Mouse (Mus musculus) lung, embryonic 16.5 days (tissue): ENCODE data around the gene Orai2. TPM values are rescaled to one million over a fixed set of nuclear protein-coding genes. Genes with fewer than 3 reads are reported as not detected.
A peak's percentile ranks its signal among the peaks of the same experiment; 100 is the strongest.

Source experiments
- ATAC-seq: fragments of 200-750 bp; cut with Nextera tagmentation; 2 replicates; pipeline ENCODE4 v1.8.0; 2017; ENCODE audit warnings: low read depth, mild to moderate bottlenecking, moderate library complexity
- H3K27ac ChIP-seq: fragments of 300-500 bp; sonication (generic); 2 replicates; pipeline ENCODE4 v1.5.1; 2014; ENCODE audit warnings: mild to moderate bottlenecking, control low read depth, low read length
- H3K27me3 ChIP-seq: fragments of 300-500 bp; sonication (generic); 2 replicates; pipeline ENCODE4 v1.6.1; 2014; ENCODE audit warnings: low read depth, low read length, mixed read lengths; ENCODE audit not compliant: control insufficient read depth, insufficient read depth
- H3K36me3 ChIP-seq: fragments of 300-500 bp; sonication (generic); 2 replicates; pipeline ENCODE4 v1.6.1; 2014; ENCODE audit warnings: low read length; ENCODE audit not compliant: control insufficient read depth, insufficient read depth
- H3K4me1 ChIP-seq: fragments of 300-500 bp; sonication (generic); replicated peaks from 2 replicates; pipeline ENCODE4 v1.6.1; 2014; ENCODE audit warnings: low read length, mixed read lengths; ENCODE audit not compliant: control insufficient read depth, insufficient read depth
- H3K4me2 ChIP-seq: fragments of 300-500 bp; sonication (generic); 2 replicates; pipeline ENCODE4 v1.6.1; 2014; ENCODE audit warnings: low read depth, low read length, control low read depth
- H3K4me3 ChIP-seq: fragments of 300-500 bp; sonication (generic); 2 replicates; pipeline ENCODE4 v1.5.1; 2014; ENCODE audit warnings: mild to moderate bottlenecking, low read length, control low read depth
- H3K9ac ChIP-seq: fragments of 300-500 bp; sonication (generic); 2 replicates; pipeline ENCODE4 v1.6.1; 2014; ENCODE audit warnings: low read length, control low read depth
- H3K9me3 ChIP-seq: fragments of 300-500 bp; sonication (generic); 2 replicates; pipeline ENCODE4 v1.6.1; 2016; ENCODE audit warnings: low read length; ENCODE audit not compliant: control insufficient read depth
- WGBS: fragments of 180-500 bp; shearing (Covaris S2); extraction: QIAGEN DNeasy Blood & Tissue Kit; methylation state at CpG from one replicate; pipeline ENCODE4 v1.1.7; 2014; 5-methylcytosine and 5-hydroxymethylcytosine counted together
- polyA plus RNA-seq: library from polyadenylated mRNA; unstranded; fragments of >200 nt; fragmentation: Nextera tagmentation; extraction: Ambion mirVana; gene quantifications from 2 replicates; pipeline ENCODE4 v1.2.1, GENCODE M21; 2015

The Orai2 gene
- polyA plus RNA-seq, 1 experiment from 2014 or later: 10.3 TPM

DNA sequence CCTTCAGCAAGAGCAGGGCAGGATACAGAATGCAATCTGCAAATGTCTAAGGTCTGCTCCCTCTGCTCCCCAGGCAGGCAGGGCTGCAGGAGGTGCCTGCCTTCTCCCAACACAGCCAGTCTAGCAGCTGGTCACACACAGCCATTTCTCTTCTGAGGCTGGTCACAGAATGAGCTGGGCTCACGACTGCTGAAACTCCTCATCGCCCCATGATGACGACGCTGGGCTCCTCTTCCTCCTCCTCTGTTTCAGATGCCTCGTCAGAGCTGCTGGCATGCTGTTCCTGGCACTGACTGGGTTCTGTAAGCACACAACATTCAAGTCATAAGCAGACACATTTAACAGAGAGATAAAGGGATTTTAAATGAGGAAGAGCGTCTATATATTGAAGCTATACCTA lies 10.7 kb upstream of the Orai2 start:
- ATAC-seq: no peak
- H3K36me3 ChIP-seq: peaks cover 26% of the 10 kb centered on the region
- no peaks in the 10 kb centered on the region for H3K4me1 ChIP-seq
- H3K9ac ChIP-seq: no peak overlapping the region
- no peak overlapping the region for H3K27ac ChIP-seq
- H3K4me2 ChIP-seq: no peak overlapping the region
- no peaks in the 10 kb centered on the region for H3K9me3 ChIP-seq
- H3K4me3 ChIP-seq: no peak overlapping the region
- 88% methylated on average over 6 of the region's 6 CpGs for WGBS
- H3K27me3 ChIP-seq: no peaks in the 10 kb centered on the region

DNA sequence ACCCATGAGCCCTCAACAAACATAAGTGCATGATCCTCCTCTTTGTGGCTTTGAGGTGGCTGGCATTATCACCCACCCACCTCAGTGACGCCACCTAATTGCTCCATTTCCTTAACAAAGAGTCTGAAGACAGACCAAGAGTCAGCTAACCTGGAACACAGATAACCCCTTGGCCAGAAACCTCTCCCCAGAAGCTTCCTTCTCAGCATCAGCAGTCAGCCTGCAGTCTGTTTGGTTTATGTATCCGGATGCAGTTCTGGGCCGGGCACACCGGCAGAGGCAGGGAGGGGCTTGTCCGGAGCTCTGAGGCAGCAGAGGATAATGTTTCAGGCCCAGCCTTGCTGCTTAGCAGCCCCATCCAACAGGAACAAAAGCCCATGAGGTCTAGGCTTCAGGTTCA lies 9.1 kb upstream of the Orai2 start:
- no peak overlapping the region for H3K4me2 ChIP-seq
- peaks cover 23% of the 10 kb centered on the region for H3K36me3 ChIP-seq
- H3K27me3 ChIP-seq: no peaks in the 10 kb centered on the region
- H3K4me3 ChIP-seq: no peak overlapping the region
- no peak for ATAC-seq
- no peak overlapping the region for H3K9ac ChIP-seq
- H3K27ac ChIP-seq: no peak overlapping the region
- no peaks in the 10 kb centered on the region for H3K9me3 ChIP-seq
- WGBS: 67% methylated on average over 5 of the region's 5 CpGs
- H3K4me1 ChIP-seq: no peaks in the 10 kb centered on the region

DNA sequence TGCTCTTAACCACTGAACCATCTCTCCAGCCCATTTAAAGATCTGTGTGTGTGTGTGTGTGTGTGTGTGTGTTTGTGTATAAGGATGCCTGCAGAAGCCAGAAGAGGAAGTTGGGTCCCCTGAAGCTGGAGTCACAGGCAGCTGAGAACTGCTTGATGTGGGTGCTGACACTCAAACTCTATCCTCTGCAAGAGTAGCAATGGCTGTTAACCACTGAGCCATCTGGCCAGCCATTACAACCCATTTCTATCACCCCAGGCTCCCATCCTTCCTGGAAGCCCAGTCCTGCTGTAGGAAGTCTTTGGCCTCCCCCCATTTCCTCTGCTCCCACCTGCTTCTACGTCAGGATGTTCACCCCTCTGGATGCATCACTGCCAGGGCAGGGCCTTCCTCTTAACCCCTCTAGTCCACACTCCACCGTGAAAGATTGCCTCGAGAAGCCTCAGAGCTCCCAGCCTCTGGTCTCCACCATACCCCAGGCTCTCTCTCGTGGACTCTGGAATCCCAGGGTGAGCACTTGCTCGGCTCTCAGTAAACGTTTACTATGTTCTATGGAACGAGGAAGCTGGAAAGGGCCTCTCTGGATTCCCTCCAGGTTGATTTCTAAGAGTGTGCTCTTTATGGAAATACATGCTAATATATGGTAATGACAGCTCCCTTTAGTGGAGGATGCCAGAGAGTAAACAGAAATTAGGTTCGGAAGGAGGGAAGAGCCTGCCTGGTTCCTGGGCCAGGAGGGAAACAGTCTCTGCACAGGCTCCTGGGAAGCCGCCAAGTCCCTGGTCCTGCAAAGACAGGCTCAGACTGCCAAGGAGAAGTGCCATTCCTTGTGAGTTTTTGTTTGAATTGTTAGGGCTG lies 3.3 kb upstream of the Orai2 start:
- Histone ChIP-seq H3K9ac (no peak overlapping the region), H3K4me1 (peaks cover 23% of the 10 kb centered on the region), H3K27ac (peak overlapping the region; percentile 92), H3K4me2 (0 out of 2 replicates have a peak overlapping the region, but pooled peaks have one; percentile 5), H3K9me3 (no peaks in the 10 kb centered on the region), H3K4me3 (no peak overlapping the region), H3K36me3 (peaks cover 6% of the 10 kb centered on the region), H3K27me3 (no peaks in the 10 kb centered on the region)
- WGBS: 13% methylated on average over 9 of the region's 9 CpGs
- peak; percentile 71 for ATAC-seq

DNA sequence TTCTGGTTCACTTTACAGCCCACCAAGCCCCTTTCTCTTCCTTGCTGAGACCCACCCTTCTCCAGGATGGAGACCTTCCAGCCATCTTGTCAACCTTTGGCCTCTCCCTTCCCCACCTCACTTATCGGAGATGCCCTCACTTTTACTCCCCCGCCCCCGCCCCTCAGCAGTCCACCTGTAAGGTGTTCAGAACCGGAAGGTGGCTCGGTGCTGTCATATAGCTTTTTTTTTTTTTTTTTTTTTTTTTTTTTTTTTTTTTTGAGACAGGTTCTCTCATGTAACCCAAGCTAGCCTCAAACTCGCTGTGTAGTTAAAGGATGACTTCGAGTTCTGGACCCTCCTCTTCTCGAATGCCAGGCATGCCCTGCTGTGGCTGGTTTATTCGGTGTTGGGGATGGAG lies 2.4 kb upstream of the Orai2 start:
- peaks cover 23% of the 10 kb centered on the region for H3K4me1 ChIP-seq
- ATAC-seq: no peak
- H3K4me2 ChIP-seq: no peak overlapping the region
- no peaks in the 10 kb centered on the region for H3K27me3 ChIP-seq
- 69% methylated on average over 9 of the region's 9 CpGs for WGBS
- no peaks in the 10 kb centered on the region; the same call in 1 of the 2 replicates for H3K36me3 ChIP-seq
- H3K9me3 ChIP-seq: peaks cover 4% of the 10 kb centered on the region; the same call in 1 of the 2 replicates
- peak overlapping the region; percentile 92 for H3K27ac ChIP-seq
- no peak overlapping the region for H3K4me3 ChIP-seq
- H3K9ac ChIP-seq: no peak overlapping the region

DNA sequence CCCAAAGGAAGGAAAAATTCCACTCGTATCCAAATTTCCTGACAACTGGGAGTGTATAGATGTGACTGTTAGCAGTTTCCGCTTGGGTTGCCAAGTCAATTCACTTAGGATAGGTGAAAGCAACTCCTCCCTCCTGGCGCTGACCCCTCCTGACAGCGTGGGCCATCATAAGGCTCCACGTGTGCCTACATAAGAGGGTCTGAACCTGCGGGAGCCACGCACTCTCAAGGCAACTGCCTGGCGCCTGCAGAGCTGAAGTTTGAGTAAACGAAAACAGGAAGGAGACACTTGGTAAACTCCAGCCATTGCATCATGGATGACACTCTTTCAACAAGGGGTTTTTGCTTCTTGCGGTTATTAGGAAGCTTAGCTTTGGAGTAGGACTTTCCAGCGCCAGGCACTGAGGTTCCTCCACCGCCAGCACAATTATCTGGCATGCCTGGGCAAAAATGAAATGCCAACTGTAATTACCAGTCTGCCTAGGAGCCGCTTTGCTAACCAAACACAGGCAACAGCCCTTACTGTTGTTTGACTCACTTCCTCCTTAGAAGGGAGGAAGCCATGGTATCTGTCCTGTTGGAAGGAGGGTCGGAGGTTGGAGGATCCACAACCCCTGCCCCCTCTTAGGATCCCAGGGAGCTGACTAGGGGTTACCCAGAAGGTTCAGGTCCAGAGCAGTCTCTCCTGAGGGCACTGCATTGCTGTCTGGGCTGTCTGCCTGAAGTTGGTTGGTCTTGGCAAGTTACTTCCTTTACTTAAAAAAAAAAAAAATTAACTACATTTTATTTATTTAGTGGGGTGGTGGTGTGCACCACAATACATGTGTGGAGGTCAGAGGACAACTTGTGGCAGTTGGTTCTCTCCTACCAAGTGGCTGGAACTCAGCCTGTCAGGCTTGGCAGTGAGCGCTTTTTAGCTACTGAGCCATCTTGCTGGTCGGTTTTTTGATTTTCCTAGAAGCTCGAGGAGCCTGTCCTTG lies 1.1 kb upstream of the Orai2 start:
- ATAC-seq: no peak
- Histone ChIP-seq H3K27me3 (no peaks in the 10 kb centered on the region), H3K9me3 (peaks cover 5% of the 10 kb centered on the region; the same call in 1 of the 2 replicates), H3K9ac (peak overlapping the region; percentile 76), H3K27ac (peak overlapping the region; percentile 77), H3K4me1 (peaks cover 23% of the 10 kb centered on the region), H3K4me3 (peak overlapping the region; percentile 66), H3K4me2 (peak overlapping the region; percentile 96), H3K36me3 (no peaks in the 10 kb centered on the region)
- 20% methylated on average over 17 of the region's 17 CpGs for WGBS

DNA sequence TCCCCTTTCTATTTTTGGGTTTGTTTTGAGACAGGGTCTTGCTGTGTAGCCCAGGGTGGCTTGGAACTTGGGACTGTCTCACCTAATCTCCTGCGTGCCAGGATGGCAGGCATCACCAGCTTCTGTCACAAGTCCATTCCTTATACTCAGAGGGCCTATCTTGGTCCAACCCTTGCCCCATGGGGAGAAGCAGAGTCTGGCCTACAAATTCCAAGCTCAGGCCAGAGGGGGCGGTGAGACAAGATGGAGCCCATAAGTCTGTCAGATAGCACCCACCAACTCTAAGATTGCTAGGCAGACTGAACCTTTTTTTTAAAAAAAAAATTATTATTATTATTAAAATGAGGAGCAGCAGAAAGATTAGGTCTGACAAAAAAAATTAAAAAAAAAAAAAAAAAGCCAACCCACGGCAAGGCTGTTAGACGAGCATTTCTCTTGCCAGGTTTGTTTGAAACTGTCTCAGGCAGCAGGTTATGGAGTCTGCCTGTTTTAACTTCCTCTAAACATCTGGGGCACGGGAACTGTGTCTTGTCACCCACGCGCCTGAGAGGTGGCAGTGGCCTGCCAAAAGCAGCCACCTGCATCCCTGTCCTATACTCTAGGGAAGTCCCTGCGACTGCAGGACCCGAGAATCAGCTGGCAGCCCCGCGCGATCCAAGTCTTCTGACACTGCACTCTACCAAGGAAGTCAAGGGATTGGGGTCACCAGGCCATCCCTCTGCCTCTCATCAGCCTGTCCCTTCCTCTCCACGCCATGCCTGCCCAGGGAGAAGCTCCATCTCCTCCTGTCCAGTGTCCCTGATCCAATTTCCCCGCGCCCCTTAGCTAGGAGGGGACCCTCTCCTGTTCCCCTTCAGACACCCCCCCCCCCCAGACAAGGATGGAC lies 644 bp downstream of the Orai2 start:
- H3K4me2 ChIP-seq: peak overlapping the region; percentile 96
- H3K27ac ChIP-seq: no peak overlapping the region; the same call in 1 of the 2 replicates
- WGBS: 10% methylated on average over 15 of the region's 15 CpGs
- no peaks in the 10 kb centered on the region for H3K36me3 ChIP-seq
- H3K9ac ChIP-seq: peak overlapping the region; percentile 76
- H3K4me1 ChIP-seq: peaks cover 23% of the 10 kb centered on the region
- ATAC-seq: peak; percentile 5
- peaks cover 5% of the 10 kb centered on the region; the same call in 1 of the 2 replicates for H3K9me3 ChIP-seq
- no peaks in the 10 kb centered on the region for H3K27me3 ChIP-seq
- H3K4me3 ChIP-seq: peak overlapping the region; percentile 66

DNA sequence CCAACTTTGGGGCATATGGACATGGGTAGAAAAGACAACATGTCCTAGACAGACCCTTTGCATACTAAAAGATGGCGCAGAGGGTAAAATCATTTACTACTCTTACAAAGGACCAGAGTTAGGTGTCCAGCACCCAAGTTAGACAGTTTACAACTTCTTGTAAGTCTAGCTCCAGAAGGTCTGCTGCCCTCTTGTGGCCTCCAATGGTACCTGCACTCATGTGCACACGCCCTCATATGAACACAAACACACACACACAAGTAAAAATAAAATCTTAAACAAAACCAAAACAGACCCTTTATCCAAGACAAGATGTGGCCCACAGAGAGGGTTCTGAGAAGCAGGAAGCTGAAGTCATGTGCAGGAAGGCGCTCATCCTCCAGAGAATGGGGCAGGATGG lies 2.4 kb downstream of the Orai2 start:
- H3K27me3 ChIP-seq: no peaks in the 10 kb centered on the region
- H3K27ac ChIP-seq: no peak overlapping the region
- no peak overlapping the region for H3K9ac ChIP-seq
- no peak overlapping the region for H3K4me3 ChIP-seq
- WGBS: 94% methylated on average over 3 of the region's 3 CpGs
- no peak overlapping the region for H3K4me2 ChIP-seq
- peaks cover 5% of the 10 kb centered on the region; the same call in 1 of the 2 replicates for H3K9me3 ChIP-seq
- H3K36me3 ChIP-seq: no peaks in the 10 kb centered on the region
- H3K4me1 ChIP-seq: peaks cover 17% of the 10 kb centered on the region
- ATAC-seq: no peak

DNA sequence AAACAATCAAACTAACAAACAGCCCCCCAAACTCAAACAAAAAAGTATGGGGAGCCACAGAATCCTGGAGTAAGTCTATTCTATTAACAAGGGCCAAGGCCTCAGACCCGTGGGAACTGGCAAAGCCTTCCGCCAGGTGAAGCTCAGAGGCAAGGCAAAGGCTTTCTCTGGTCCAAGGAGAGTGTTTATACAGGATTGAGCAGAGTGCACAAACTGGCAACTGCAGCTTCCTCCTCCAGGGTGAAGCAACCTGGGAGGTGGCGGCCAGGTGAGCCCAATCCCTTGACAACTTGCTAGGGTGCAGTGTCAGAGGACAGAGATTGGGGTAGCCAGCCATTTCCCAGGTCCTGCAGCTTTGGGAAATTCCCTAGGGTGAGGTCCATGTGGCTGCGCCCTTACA lies 3.2 kb downstream of the Orai2 start:
- Histone ChIP-seq H3K9me3 (peaks cover 5% of the 10 kb centered on the region; the same call in 1 of the 2 replicates), H3K27me3 (no peaks in the 10 kb centered on the region), H3K4me1 (peaks cover 17% of the 10 kb centered on the region), H3K4me2 (no peak overlapping the region), H3K4me3 (no peak overlapping the region), H3K27ac (no peak overlapping the region), H3K9ac (no peak overlapping the region), H3K36me3 (no peaks in the 10 kb centered on the region)
- no peak for ATAC-seq
- 90% methylated on average over 4 of the region's 4 CpGs for WGBS
